Mouse (Mus musculus): ENCODE results near the gene Grip2. TPM values are rescaled to one million over a fixed set of nuclear protein-coding genes. Genes with fewer than 3 reads are reported as not detected.

The Grip2 gene
- total and polyA plus RNA-seq, 3 experiments, result 8.5 to 25.2 (median 12.4) TPM

GRCm38 (mm10) chr6:91808022-91808421 lies 19.0 kb downstream of the Grip2 start:
- Histone ChIP-seq H3K36me3 (ENCODE audit: control insufficient read depth, insufficient read depth, low read length) (no peaks in the 10 kb centered on the region), H3K4me1 (ENCODE audit: control insufficient read depth, insufficient read depth, low read length) (no peaks in the 10 kb centered on the region), H3K79me2 (replicated peaks; ENCODE audit: control insufficient read depth, insufficient read depth, low read length) (no peaks in the 10 kb centered on the region), H3K27me3 (ENCODE audit: control insufficient read depth, insufficient read depth, low read length) (no peaks in the 10 kb centered on the region), H3K9ac (ENCODE audit: low read depth, low read length) (no peak overlapping the region), H3K4me3 (no peak overlapping the region), H3K27ac (no peak overlapping the region)
- TF ChIP-seq EP300 (IDR thresholded peaks at IDR 0.05; ENCODE audit: insufficient read depth, low read depth, low read length) (no peak), CTCF (IDR thresholded peaks at IDR 0.05) (no peak), POLR2A (IDR thresholded peaks at IDR 0.05; ENCODE audit: insufficient read depth, low read depth, low read length) (no peak)
- intact Hi-C loops (cut with DNase I), result no loop called here
- DNase-seq, result no peak
- WGBS, result 35% methylated on average over 6 of the region's 6 CpGs

- Histone ChIP-seq H3K4me3 (peak overlapping the region; percentile 43), H3K4me1 (ENCODE audit: control insufficient read depth, insufficient read depth, low read length) (no peaks in the 10 kb centered on the region), H3K36me3 (ENCODE audit: control insufficient read depth, insufficient read depth, low read length) (no peaks in the 10 kb centered on the region), H3K27ac (peak overlapping the region; percentile 53), H3K79me2 (replicated peaks; ENCODE audit: control insufficient read depth, insufficient read depth, low read length) (no peaks in the 10 kb centered on the region), H3K27me3 (ENCODE audit: control insufficient read depth, insufficient read depth, low read length) (no peaks in the 10 kb centered on the region), H3K9ac (ENCODE audit: low read depth, low read length) (0 out of 2 replicates have a peak overlapping the region, but pooled peaks have one; percentile 2)
- 3% methylated on average over 23 of the region's 23 CpGs for WGBS
- intact Hi-C loops (cut with DNase I), result no loop called here
- TF ChIP-seq POLR2A (IDR thresholded peaks at IDR 0.05; ENCODE audit: insufficient read depth, low read depth, low read length), result no peak
- TF ChIP-seq EP300 (IDR thresholded peaks at IDR 0.05; ENCODE audit: insufficient read depth, low read depth, low read length), result no peak
- TF ChIP-seq CTCF (IDR thresholded peaks at IDR 0.05), result no peak
- DNase-seq, result peak; percentile 44 to 46
Observed at GRCm38 (mm10) chr6:91807169-91807568, 19.9 kb downstream of the Grip2 start.

GRCm38 (mm10) chr6:91804177-91804576 lies 22.9 kb downstream of the Grip2 start:
- Histone ChIP-seq H3K36me3 (ENCODE audit: control insufficient read depth, insufficient read depth, low read length) (no peaks in the 10 kb centered on the region), H3K27me3 (ENCODE audit: control insufficient read depth, insufficient read depth, low read length) (no peaks in the 10 kb centered on the region), H3K27ac (no peak overlapping the region), H3K9ac (ENCODE audit: low read depth, low read length) (no peak overlapping the region), H3K4me3 (no peak overlapping the region), H3K4me1 (ENCODE audit: control insufficient read depth, insufficient read depth, low read length) (no peaks in the 10 kb centered on the region), H3K79me2 (replicated peaks; ENCODE audit: control insufficient read depth, insufficient read depth, low read length) (no peaks in the 10 kb centered on the region)
- no peak for DNase-seq
- 54% methylated on average over 7 of the region's 7 CpGs for WGBS
- intact Hi-C loops (cut with DNase I), result no loop called here
- TF ChIP-seq CTCF (IDR thresholded peaks at IDR 0.05), result no peak
- no peak for TF ChIP-seq EP300 (IDR thresholded peaks at IDR 0.05; ENCODE audit: insufficient read depth, low read depth, low read length)
- no peak for TF ChIP-seq POLR2A (IDR thresholded peaks at IDR 0.05; ENCODE audit: insufficient read depth, low read depth, low read length)

GRCm38 (mm10) chr6:91798496-91798895 lies 28.6 kb downstream of the Grip2 start:
- no peak for TF ChIP-seq POLR2A (IDR thresholded peaks at IDR 0.05; ENCODE audit: insufficient read depth, low read depth, low read length)
- TF ChIP-seq CTCF (IDR thresholded peaks at IDR 0.05), result no peak
- no peak for TF ChIP-seq EP300 (IDR thresholded peaks at IDR 0.05; ENCODE audit: insufficient read depth, low read depth, low read length)
- no peaks in the 10 kb centered on the region for H3K79me2 ChIP-seq (replicated peaks; ENCODE audit: control insufficient read depth, insufficient read depth, low read length)
- intact Hi-C loops (cut with DNase I), result no loop called here
- no peak overlapping the region for H3K27ac ChIP-seq
- DNase-seq, result no peak
- no peaks in the 10 kb centered on the region for H3K27me3 ChIP-seq (ENCODE audit: control insufficient read depth, insufficient read depth, low read length)
- H3K4me3 ChIP-seq, result no peak overlapping the region
- no peaks in the 10 kb centered on the region for H3K36me3 ChIP-seq (ENCODE audit: control insufficient read depth, insufficient read depth, low read length)
- H3K9ac ChIP-seq (ENCODE audit: low read depth, low read length), result no peak overlapping the region
- WGBS, result 45% methylated on average over 12 of the region's 12 CpGs
- H3K4me1 ChIP-seq (ENCODE audit: control insufficient read depth, insufficient read depth, low read length), result peaks cover 3% of the 10 kb centered on the region; the same call in 1 of the 2 replicates

GRCm38 (mm10) chr6:91796736-91797135 lies 30.3 kb downstream of the Grip2 start:
- no peak for DNase-seq
- Histone ChIP-seq H3K9ac (ENCODE audit: low read depth, low read length) (no peak overlapping the region), H3K36me3 (ENCODE audit: control insufficient read depth, insufficient read depth, low read length) (no peaks in the 10 kb centered on the region), H3K4me1 (ENCODE audit: control insufficient read depth, insufficient read depth, low read length) (peaks cover 4% of the 10 kb centered on the region; the same call in 1 of the 2 replicates), H3K4me3 (no peak overlapping the region), H3K79me2 (replicated peaks; ENCODE audit: control insufficient read depth, insufficient read depth, low read length) (no peaks in the 10 kb centered on the region), H3K27me3 (ENCODE audit: control insufficient read depth, insufficient read depth, low read length) (no peaks in the 10 kb centered on the region), H3K27ac (no peak overlapping the region)
- 87% methylated on average over 4 of the region's 4 CpGs for WGBS
- no peak for TF ChIP-seq POLR2A (IDR thresholded peaks at IDR 0.05; ENCODE audit: insufficient read depth, low read depth, low read length)
- TF ChIP-seq EP300 (IDR thresholded peaks at IDR 0.05; ENCODE audit: insufficient read depth, low read depth, low read length), result no peak
- TF ChIP-seq CTCF (IDR thresholded peaks at IDR 0.05), result no peak
- intact Hi-C loops (cut with DNase I), result no loop called here

GRCm38 (mm10) chr6:91796064-91796463 lies 31.0 kb downstream of the Grip2 start:
- 41% methylated on average over 9 of the region's 9 CpGs for WGBS
- H3K27me3 ChIP-seq (ENCODE audit: control insufficient read depth, insufficient read depth, low read length), result no peaks in the 10 kb centered on the region
- intact Hi-C loops (cut with DNase I), result no loop called here
- TF ChIP-seq EP300 (IDR thresholded peaks at IDR 0.05; ENCODE audit: insufficient read depth, low read depth, low read length) (no peak), POLR2A (IDR thresholded peaks at IDR 0.05; ENCODE audit: insufficient read depth, low read depth, low read length) (peak; percentile 92), CTCF (IDR thresholded peaks at IDR 0.05) (no peak)
- peak overlapping the region; percentile 50 for H3K4me3 ChIP-seq
- H3K79me2 ChIP-seq (replicated peaks; ENCODE audit: control insufficient read depth, insufficient read depth, low read length), result no peaks in the 10 kb centered on the region
- DNase-seq, result peak in 1 of 2 experiments; percentile 48
- peak overlapping the region; percentile 79 for H3K27ac ChIP-seq
- peak overlapping the region; percentile 67 for H3K9ac ChIP-seq (ENCODE audit: low read depth, low read length)
- peaks cover 4% of the 10 kb centered on the region; the same call in 1 of the 2 replicates for H3K4me1 ChIP-seq (ENCODE audit: control insufficient read depth, insufficient read depth, low read length)
- H3K36me3 ChIP-seq (ENCODE audit: control insufficient read depth, insufficient read depth, low read length), result no peaks in the 10 kb centered on the region
